In the genomic region with DNA sequence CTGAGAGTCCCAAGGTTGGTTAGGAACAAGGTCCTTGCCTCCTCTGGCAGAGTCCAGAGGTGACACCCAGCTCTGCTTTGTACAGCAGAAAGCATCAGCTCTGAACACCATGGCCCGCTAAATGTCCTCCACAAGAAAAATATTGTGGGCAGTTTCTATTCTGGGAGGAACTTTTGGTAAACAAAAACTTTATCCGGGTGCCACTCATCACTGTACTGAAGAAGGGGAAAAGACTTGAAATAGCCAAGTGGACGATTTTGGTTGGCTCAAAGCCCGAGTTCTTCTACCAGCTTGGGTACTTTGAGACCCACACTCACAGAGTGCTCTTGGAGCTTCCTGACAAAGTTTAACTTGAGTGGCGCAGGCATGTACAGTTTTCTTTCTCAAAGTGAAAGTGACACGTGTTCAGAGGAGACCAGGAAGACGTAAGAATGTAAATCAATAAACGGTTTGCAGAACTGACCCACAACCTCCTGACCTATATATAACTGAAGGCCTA, we compare ENCODE assay signal across 11 mouse cellular contexts.
DNase-seq lines count a peak whose midpoint lies in the region; ATAC-seq lines count a peak whose summit lies in the region.
"Had no signal": no experiment of that assay in that cellular context is flagged by ENCODE, and none has a peak within 500 bp of the region (broad histone marks: within the 10 kb centered on the region; RNA-seq: fewer than 3 reads in every experiment).

No protein-coding gene starts in this region.

- no peak overlapping the region for H3K9ac ChIP-seq in intestine, embryonic 16.5 days (ENCODE audit: low read depth, low read length)
- H3K9ac ChIP-seq: limb, embryonic 13.5 days had no signal

- ATAC-seq in intestine, embryonic 16.5 days, result 0 out of 2 replicates have a peak, but pooled peaks have one; percentile 39
- no peak for ATAC-seq in activated CD4-positive, CD25-positive, alpha-beta regulatory T cell, adult 4 months

- peak; percentile 2 to 11 for DNase-seq in heart, adult 18-20 months
- no peak for DNase-seq in heart, embryonic 10.5 days (ENCODE audit: low spot score)
- DNase-seq in CD4-positive, CD25-positive, alpha-beta regulatory T cell, adult 2 months (ENCODE audit: low read depth, low spot score), result peak; percentile 33
- peak; percentile 26 for DNase-seq in lung, postnatal 36 days
- DNase-seq in layer of hippocampus, adult 9-10 months (ENCODE audit: low spot score), result no peak
- no peak for DNase-seq in left cerebral cortex, postnatal 4 days
- DNase-seq: cerebellum, adult 11 months had no signal

- no peaks in the 10 kb centered on the region for H3K36me3 ChIP-seq in heart, embryonic 10.5 days
- no peaks in the 10 kb centered on the region for H3K36me3 ChIP-seq in intestine, embryonic 16.5 days (ENCODE audit: control insufficient read depth, insufficient read depth, low read length)
- H3K36me3 ChIP-seq: limb, embryonic 13.5 days had no signal

- H3K27ac ChIP-seq in heart, embryonic 10.5 days, result no peak overlapping the region
- 0 out of 2 replicates have a peak overlapping the region, but pooled peaks have one; percentile 1 for H3K27ac ChIP-seq in intestine, embryonic 16.5 days (ENCODE audit: low read length)
- H3K27ac ChIP-seq: heart, adult 2 months; limb, embryonic 13.5 days had no signal

- H3K4me1 ChIP-seq in heart, embryonic 10.5 days, result peaks cover 20% of the 10 kb centered on the region
- peaks cover 22% of the 10 kb centered on the region for H3K4me1 ChIP-seq in intestine, embryonic 16.5 days (ENCODE audit: control insufficient read depth, insufficient read depth, low read length)

- H3K9me3 ChIP-seq in heart, embryonic 10.5 days, result no peaks in the 10 kb centered on the region
- no peaks in the 10 kb centered on the region for H3K9me3 ChIP-seq in intestine, embryonic 16.5 days (ENCODE audit: control insufficient read depth, low read length)
- H3K9me3 ChIP-seq: limb, embryonic 13.5 days had no signal

- H3K4me2 ChIP-seq in intestine, embryonic 16.5 days (ENCODE audit: low read depth, low read length), result no peak overlapping the region
- H3K4me2 ChIP-seq: limb, embryonic 13.5 days had no signal

- H3K27me3 ChIP-seq in heart, embryonic 10.5 days (ENCODE audit: insufficient read depth, poor library complexity, severe bottlenecking), result no peaks in the 10 kb centered on the region
- H3K27me3 ChIP-seq in intestine, embryonic 16.5 days (replicated peaks; ENCODE audit: control insufficient read depth, insufficient read depth, low read length), result no peaks in the 10 kb centered on the region
- H3K27me3 ChIP-seq: limb, embryonic 13.5 days had no signal

- intact Hi-C loops in left cerebral cortex, postnatal 4 days (cut with DNase I), result no loop called here

- WGBS in heart, embryonic 10.5 days, result 74% methylated on average over 8 of the region's 8 CpGs
- WGBS in intestine, embryonic 16.5 days, result 44% methylated on average over 8 of the region's 8 CpGs

- no peak overlapping the region for H3K4me3 ChIP-seq in heart, embryonic 10.5 days
- H3K4me3 ChIP-seq in intestine, embryonic 16.5 days (ENCODE audit: low read length), result no peak overlapping the region
- H3K4me3 ChIP-seq: heart, adult 2 months; limb, embryonic 13.5 days had no signal

Comparison
In these comparisons a context has a peak if more than half of its experiments do, and no peak if none do; other contexts are left out.
1. DNase-seq: peak in heart, adult 18-20 months (2 of 2), CD4-positive, CD25-positive, alpha-beta regulatory T cell, adult 2 months (single experiment) and lung, postnatal 36 days (single experiment); none in heart, embryonic 10.5 days (single experiment), layer of hippocampus, adult 9-10 months (single experiment) and left cerebral cortex, postnatal 4 days (single experiment).